Comparison of ENCODE assay signal across 9 mouse cellular contexts in genomic region chr6:52240389-52241000, GRCm38 (mm10). TPM values are rescaled to one million over a fixed set of nuclear protein-coding genes. Genes with fewer than 3 reads are reported as not detected.
DNase-seq lines count a peak whose midpoint lies in the region; ATAC-seq and TF ChIP-seq lines count a peak whose summit lies in the region.
"Had no signal": no experiment of that assay in that cellular context is flagged by ENCODE, and none has a peak within 500 bp of the region (broad histone marks: within the 10 kb centered on the region; RNA-seq: fewer than 3 reads in every experiment).

Gene Hoxa10 (minus strand): TSS chr6:52240854.

- peak in 1 of 2 experiments; percentile 33 for DNase-seq in layer of hippocampus, adult 2 months (ENCODE audit: low spot score in 2 of 2)
- no peak for DNase-seq in layer of hippocampus, postnatal 36 days
- DNase-seq in brain, embryonic 14.5 days (ENCODE audit: low read depth): peak; percentile 82
- DNase-seq in gastrocnemius, postnatal 4 days (ENCODE audit: low spot score in 2 of 2): peak; percentile 90 to 93
- DNase-seq in urinary bladder, adult 2 months (ENCODE audit: low spot score): peak; percentile 86

- no peak within 1 kb of the TSS for H3K9ac ChIP-seq in liver, embryonic 15.5 days
- peak within 1 kb of the TSS; percentile 97 for H3K9ac ChIP-seq in neural tube, embryonic 13.5 days

- TF ChIP-seq CTCF in layer of hippocampus, adult 2 months (conservative IDR thresholded peaks at IDR 0.05): peak; percentile 79
- TF ChIP-seq CTCF in brain, embryonic 14.5 days (IDR thresholded peaks at IDR 0.05; ENCODE audit: borderline replicate concordance, extremely low read depth, insufficient read depth, insufficient read length): peak; percentile 87

- H3K4me2 ChIP-seq in liver, embryonic 15.5 days: peak within 1 kb of the TSS; percentile 23; the same call in 1 of the 2 replicates
- H3K4me2 ChIP-seq in neural tube, embryonic 13.5 days: peak within 1 kb of the TSS; percentile 97

- H3K4me1 ChIP-seq in liver, embryonic 15.5 days (replicated peaks): no peaks in the 10 kb centered on the region
- peaks cover 24% of the 10 kb centered on the region for H3K4me1 ChIP-seq in neural tube, embryonic 13.5 days (replicated peaks)

- no peaks in the 10 kb centered on the region for H3K9me3 ChIP-seq in liver, embryonic 15.5 days (replicated peaks)
- no peaks in the 10 kb centered on the region for H3K9me3 ChIP-seq in neural tube, embryonic 13.5 days

- H3K27ac ChIP-seq in layer of hippocampus, adult 2 months: no peak within 1 kb of the TSS
- no peak within 1 kb of the TSS for H3K27ac ChIP-seq in liver, embryonic 15.5 days (replicated peaks)
- H3K27ac ChIP-seq in neural tube, embryonic 13.5 days (replicated peaks): peak within 1 kb of the TSS; percentile 93
- H3K27ac ChIP-seq: macrophage had no signal

- ATAC-seq in inflammation-experienced regulatory T-cells, adult 6 months: peak; percentile 79
- no peak for ATAC-seq in liver, embryonic 15.5 days (ENCODE audit: insufficient read depth)
- ATAC-seq in neural tube, embryonic 13.5 days (ENCODE audit: low read depth): peak; percentile 61

- 1% methylated on average over 35 of the region's 35 CpGs for WGBS in liver, embryonic 15.5 days (ENCODE audit: insufficient replicate concordance)
- under 1% methylated on average over 35 of the region's 35 CpGs for WGBS in neural tube, embryonic 13.5 days

- TF ChIP-seq POLR2A in brain, embryonic 14.5 days (IDR thresholded peaks at IDR 0.05; ENCODE audit: borderline replicate concordance, extremely low read depth, insufficient read depth, insufficient read length, poor library complexity, severe bottlenecking): no peak

- no peak within 1 kb of the TSS for H3K4me3 ChIP-seq in layer of hippocampus, adult 2 months
- H3K4me3 ChIP-seq in liver, embryonic 15.5 days (replicated peaks): no peak within 1 kb of the TSS
- peak within 1 kb of the TSS; percentile 59 for H3K4me3 ChIP-seq in neural tube, embryonic 13.5 days

- H3K27me3 ChIP-seq in liver, embryonic 15.5 days: peaks cover 100% of the 10 kb centered on the region
- H3K27me3 ChIP-seq in neural tube, embryonic 13.5 days: peaks cover 86% of the 10 kb centered on the region

- no peaks in the 10 kb centered on the region for H3K36me3 ChIP-seq in liver, embryonic 15.5 days (replicated peaks)
- H3K36me3 ChIP-seq in neural tube, embryonic 13.5 days: no peaks in the 10 kb centered on the region

RNA-seq across cellular contexts. Expression of gene Hoxa10, which starts in this region (rescaled TPM):
- total RNA-seq in layer of hippocampus, adult 2 months (2021): not detected
- total RNA-seq in layer of hippocampus, postnatal 36 days (2021): not detected
- 0.08 and 0.23 TPM in 2 replicates for polyA plus RNA-seq in brain, embryonic 14.5 days (2012; rRNA removed)
- 10 to 100 TPM; 31.5 to 32.3 TPM for total RNA-seq in gastrocnemius, postnatal 4 days (2021)
- polyA plus RNA-seq in inflammation-experienced regulatory T-cells, adult 6 months (2017; shearing (Covaris generic)): not detected
- polyA plus RNA-seq in liver, embryonic 15.5 days (2015; fragmentation: Nextera tagmentation; extraction: Ambion mirVana): 0.07 and 0.08 TPM in 2 replicates
- polyA plus RNA-seq in neural tube, embryonic 13.5 days (2015; fragmentation: Nextera tagmentation; extraction: Ambion mirVana): 77.8 and 86.6 TPM in 2 replicates
- polyA plus RNA-seq in urinary bladder, adult 2 months (2012; rRNA removed): 79.4 and 93.6 TPM in 2 replicates
- polyA plus RNA-seq: macrophage had no signal

Comparison
In these comparisons a context has a peak if more than half of its experiments do, and no peak if none do; other contexts are left out.
1. RNA of gene Hoxa10 (total RNA-seq): 31.5 to 32.3 TPM in gastrocnemius, postnatal 4 days; not detected in layer of hippocampus, adult 2 months and not detected in layer of hippocampus, postnatal 36 days; every median in the first group is over 10 times any median in the second.
2. RNA of gene Hoxa10 (polyA plus RNA-seq): 79.4 to 93.6 TPM in urinary bladder, adult 2 months and 77.8 to 86.6 TPM in neural tube, embryonic 13.5 days; 0.08 to 0.23 TPM in brain, embryonic 14.5 days, 0.07 to 0.08 TPM in liver, embryonic 15.5 days and not detected in inflammation-experienced regulatory T-cells, adult 6 months; every median in the first group is over 10 times any median in the second.
3. Peak in DNase-seq in brain, embryonic 14.5 days; RNA of the gene not detected or under 1 TPM.
4. Peak in ATAC-seq in inflammation-experienced regulatory T-cells, adult 6 months; RNA of the gene not detected or under 1 TPM.
5. DNase-seq: peak in gastrocnemius, postnatal 4 days (2 of 2) and urinary bladder, adult 2 months (single experiment); none in layer of hippocampus, postnatal 36 days (0 of 2).